Mouse (Mus musculus): ENCODE measurements around the gene Nphp1.

DNA sequence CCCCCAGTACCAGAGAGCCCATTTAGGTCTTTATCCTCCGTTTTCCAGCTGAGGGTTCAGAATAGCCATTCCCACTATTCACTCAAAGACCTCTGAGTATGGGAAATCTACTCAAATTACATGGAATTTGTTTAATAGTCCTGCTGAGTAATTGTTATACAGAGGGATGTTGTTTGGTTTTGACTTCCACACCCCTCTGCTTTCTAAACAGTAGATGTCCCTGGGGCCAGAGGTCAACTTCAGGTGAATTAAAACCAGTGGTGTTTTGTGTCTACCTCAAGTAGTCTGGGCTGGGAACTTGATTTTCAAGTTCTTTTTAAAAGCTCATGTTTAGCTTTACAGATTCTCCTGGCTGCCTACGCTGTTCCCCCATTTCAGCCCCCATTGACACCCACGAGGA lies 74.0 kb downstream of the Nphp1 start:
- TF ChIP-seq EP300 (IDR thresholded peaks at IDR 0.05; ENCODE audit: low read depth in 1 of 2, low read length in 2 of 2) (no peak), RAD21 (IDR thresholded peaks at IDR 0.05; ENCODE audit: low read depth, low read length) (no peak), CTCF (IDR thresholded peaks at IDR 0.05 in 2 of 3, conservative IDR thresholded peaks at IDR 0.05 in 1 of 3; ENCODE audit: control insufficient read depth in 1 of 3, insufficient read depth in 1 of 3, low read depth in 2 of 3, low read length in 3 of 3, poor library complexity in 1 of 3, severe bottlenecking in 1 of 3) (no peak), POLR2A (IDR thresholded peaks at IDR 0.05; ENCODE audit: control insufficient read depth in 1 of 2, insufficient read depth in 1 of 2, low read depth in 1 of 2, low read length in 2 of 2, poor library complexity in 1 of 2) (no peak), ZKSCAN1 (IDR thresholded peaks at IDR 0.05; ENCODE audit: low read depth, low read length) (no peak), E2F4 (IDR thresholded peaks at IDR 0.05; ENCODE audit: borderline replicate concordance, low read depth, low read length) (no peak), POLR2AphosphoS5 (IDR thresholded peaks at IDR 0.05; ENCODE audit: borderline replicate concordance, low read depth, low read length) (no peak), GATA1 (IDR thresholded peaks at IDR 0.05; ENCODE audit: low read depth, low read length) (no peak), UBTF (IDR thresholded peaks at IDR 0.05; ENCODE audit: borderline replicate concordance, insufficient read depth, low read depth, low read length) (no peak)

All from MEL (cell line).